Mouse (Mus musculus) neural tube, embryonic 15.5 days (tissue): Measurements from ENCODE around the gene Snx33. TPM values are rescaled to one million over a fixed set of nuclear protein-coding genes. Genes with fewer than 3 reads are reported as not detected.
"Not testable (repeated sequence)": the region's sequence is repeated elsewhere in the genome, so short reads cannot be mapped to it uniquely, and the experiment has no call there.

ENCODE experiments used
- ATAC-seq: fragments of 200-750 bp; cut with Nextera tagmentation; 2 replicates; pipeline ENCODE4 v1.8.0; 2017; ENCODE audit warnings: mild to moderate bottlenecking, moderate TSS enrichment, moderate library complexity; ENCODE audit not compliant: low FRiP score
- H3K27ac ChIP-seq: fragments of 300-500 bp; sonication (generic); replicated peaks from 2 replicates; pipeline ENCODE4 v1.5.1; 2015; ENCODE audit warnings: mild to moderate bottlenecking, inconsistent platforms
- H3K27me3 ChIP-seq: fragments of 300-500 bp; sonication (generic); replicated peaks from 2 replicates; pipeline ENCODE4 v1.6.1; 2015; ENCODE audit warnings: inconsistent platforms
- H3K36me3 ChIP-seq: fragments of 300-500 bp; sonication (generic); 2 replicates; pipeline ENCODE4 v1.6.1; 2015; ENCODE audit warnings: inconsistent platforms
- H3K4me1 ChIP-seq: fragments of 300-500 bp; sonication (generic); 2 replicates; pipeline ENCODE4 v1.6.1; 2015; ENCODE audit warnings: inconsistent platforms
- H3K4me2 ChIP-seq: fragments of 300-500 bp; sonication (generic); 2 replicates; pipeline ENCODE4 v1.6.1; 2015; ENCODE audit warnings: inconsistent platforms, mild to moderate bottlenecking, moderate library complexity
- H3K4me3 ChIP-seq: fragments of 300-500 bp; sonication (generic); replicated peaks from 2 replicates; pipeline ENCODE4 v1.5.1; 2015; ENCODE audit warnings: mild to moderate bottlenecking, inconsistent platforms
- H3K9ac ChIP-seq: fragments of 300-500 bp; sonication (generic); replicated peaks from 2 replicates; pipeline ENCODE4 v1.6.1; 2015; ENCODE audit warnings: mild to moderate bottlenecking, inconsistent platforms
- H3K9me3 ChIP-seq: fragments of 300-500 bp; sonication (generic); replicated peaks from 2 replicates; pipeline ENCODE4 v1.6.1; 2016; ENCODE audit warnings: inconsistent platforms
- WGBS: fragments of 180-500 bp; shearing (Covaris S2); methylation state at CpG from one replicate; pipeline ENCODE4 v1.1.7; 2015; ENCODE audit warnings: mixed read lengths; 5-methylcytosine and 5-hydroxymethylcytosine counted together
- polyA plus RNA-seq: library from polyadenylated mRNA; unstranded; fragments of >200 nt; fragmentation: Nextera tagmentation; extraction: Ambion mirVana; gene quantifications from 2 replicates; pipeline ENCODE4 v1.2.1, GENCODE M21; 2015

Gene Snx33
- polyA plus RNA-seq, 1 experiment from 2014 or later: 2.2 TPM

DNA sequence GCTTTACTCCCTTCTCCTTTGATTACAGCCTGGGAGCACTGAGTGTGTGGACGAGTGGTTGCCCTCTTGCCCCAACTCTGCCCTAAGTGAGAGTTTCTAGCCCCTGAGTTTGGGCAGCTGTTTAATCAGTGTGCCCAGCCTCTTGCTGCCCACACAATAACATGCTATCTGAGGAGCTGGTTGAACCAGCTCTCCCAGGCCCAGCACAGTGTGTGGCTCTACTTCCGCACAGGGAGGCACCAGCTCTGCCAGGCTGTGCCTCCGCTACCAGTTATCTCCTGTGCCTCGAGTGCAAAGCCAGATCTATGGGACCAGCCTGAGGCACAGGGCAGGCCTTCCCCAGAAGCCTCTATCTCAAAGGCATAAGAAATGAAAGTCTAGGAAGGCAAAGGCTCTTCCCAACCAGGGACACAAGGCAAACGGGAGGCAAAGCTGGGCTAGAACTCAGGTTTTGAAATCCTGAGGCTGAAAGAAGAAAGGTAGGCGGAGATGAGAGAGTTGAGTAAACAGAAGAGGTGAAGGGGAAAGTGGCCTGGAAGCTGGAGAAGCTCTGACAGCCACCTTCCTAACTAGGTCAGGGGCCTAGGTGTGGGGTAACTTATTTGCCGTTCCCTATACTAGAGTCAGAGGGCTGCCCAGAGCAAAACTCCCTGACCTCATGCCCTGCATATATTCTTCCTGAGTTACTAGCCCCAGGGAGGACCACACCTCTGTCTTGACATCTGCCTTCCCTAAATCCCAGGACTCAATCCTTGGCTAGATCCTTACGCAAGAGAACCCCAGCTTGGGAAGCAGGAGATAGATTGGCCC lies 4.1 kb downstream of the Snx33 start:
- Histone ChIP-seq H3K4me1 (peaks cover 49% of the 10 kb centered on the region), H3K9ac (no peak overlapping the region)
- 70% methylated on average over 8 of the region's 8 CpGs for WGBS

DNA sequence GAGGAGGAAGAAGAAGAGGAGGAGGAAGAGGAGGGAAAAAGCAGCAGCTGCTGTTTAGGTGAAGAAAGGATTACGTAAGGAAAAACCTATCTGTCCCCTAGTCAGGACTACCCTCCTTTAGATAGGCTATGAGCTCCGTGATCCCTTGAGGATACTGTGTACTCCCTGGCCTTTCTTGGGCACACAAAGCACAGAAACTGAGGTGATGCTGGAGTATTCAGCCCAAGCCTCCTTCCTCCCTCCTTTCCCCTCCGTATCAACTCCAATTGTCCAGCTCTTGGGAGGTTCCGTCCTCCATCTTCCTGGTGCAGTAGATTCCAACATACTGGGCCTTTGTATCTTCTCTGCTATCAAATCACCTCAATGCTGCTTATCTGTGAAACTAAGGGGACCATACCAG lies 5.4 kb downstream of the Snx33 start:
- H3K4me1 ChIP-seq: peaks cover 39% of the 10 kb centered on the region
- ATAC-seq: no peak

More for the DNA sequence above, 4.1 kb downstream of the Snx33 start:
- Histone ChIP-seq H3K27me3 (0 out of 2 replicates have a peak, but pooled peaks cover 2% of the 10 kb centered on the region), H3K27ac (no peak overlapping the region), H3K4me2 (peak overlapping the region; percentile 98), H3K36me3 (no peaks in the 10 kb centered on the region), H3K4me3 (peak overlapping the region; percentile 17; the same call in 1 of the 2 replicates), H3K9me3 (no peaks in the 10 kb centered on the region)
- ATAC-seq: no peak

DNA sequence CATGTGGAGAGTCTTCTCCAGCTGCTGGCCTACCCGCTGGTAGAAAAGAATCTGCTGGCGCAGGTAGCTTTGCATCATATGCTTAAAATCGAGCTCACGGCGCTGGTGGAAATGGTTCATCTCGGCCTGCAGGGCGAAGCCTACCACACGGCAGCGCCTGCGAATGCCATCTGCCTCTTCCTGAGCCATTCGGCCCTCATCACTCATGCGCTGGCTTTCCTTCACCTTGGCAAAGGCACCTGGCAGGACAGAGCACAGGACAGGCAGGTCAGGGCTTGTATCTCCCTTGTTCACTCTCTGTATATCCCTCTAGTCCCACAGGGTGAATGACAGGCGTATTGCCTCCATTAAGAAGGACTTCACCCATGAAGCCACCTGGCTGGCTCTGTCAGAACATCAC lies 9.7 kb downstream of the Snx33 start:
- no peak overlapping the region for H3K27ac ChIP-seq
- WGBS: 96% methylated on average over 13 of the region's 13 CpGs
- ATAC-seq: no peak

More for the DNA sequence above, 5.4 kb downstream of the Snx33 start:
- H3K4me2 ChIP-seq: no peak overlapping the region; the same call in 1 of the 2 replicates
- H3K4me3 ChIP-seq: no peak overlapping the region
- no peak overlapping the region for H3K9ac ChIP-seq
- H3K27me3 ChIP-seq: no peaks in the 10 kb centered on the region
- WGBS: 91% methylated on average over 4 of the region's 4 CpGs
- no peaks in the 10 kb centered on the region for H3K9me3 ChIP-seq
- H3K36me3 ChIP-seq: no peaks in the 10 kb centered on the region
- no peak overlapping the region for H3K27ac ChIP-seq

DNA sequence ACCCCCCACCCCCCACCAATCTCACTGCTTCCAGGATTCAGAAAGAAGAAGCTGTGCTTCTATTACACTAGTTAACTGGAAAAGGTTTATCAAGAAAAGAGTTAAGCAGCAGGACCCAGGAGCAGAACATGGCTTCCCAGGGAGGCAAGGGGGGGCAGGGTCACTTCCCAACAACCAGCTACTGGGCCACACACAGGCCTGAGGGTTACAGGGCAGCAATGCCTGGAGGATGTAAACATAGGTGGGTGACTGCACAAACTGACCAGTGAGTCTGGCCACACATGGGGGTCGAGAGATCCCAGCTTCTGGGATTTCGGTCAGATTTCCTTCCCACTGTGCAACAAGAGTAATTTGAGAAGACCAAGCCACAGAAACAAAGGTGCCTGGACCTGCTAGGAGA lies 11.0 kb downstream of the Snx33 start:
- WGBS: 95% methylated on average over 2 of the region's 2 CpGs
- Histone ChIP-seq H3K27me3 (no peaks in the 10 kb centered on the region), H3K27ac (no peak overlapping the region)

More for the DNA sequence above, 9.7 kb downstream of the Snx33 start:
- no peak overlapping the region for H3K4me2 ChIP-seq
- no peaks in the 10 kb centered on the region for H3K9me3 ChIP-seq
- no peaks in the 10 kb centered on the region for H3K27me3 ChIP-seq
- no peaks in the 10 kb centered on the region for H3K36me3 ChIP-seq
- H3K4me3 ChIP-seq: no peak overlapping the region
- peaks cover under 1% of the 10 kb centered on the region; the same call in 1 of the 2 replicates for H3K4me1 ChIP-seq
- no peak overlapping the region for H3K9ac ChIP-seq

DNA sequence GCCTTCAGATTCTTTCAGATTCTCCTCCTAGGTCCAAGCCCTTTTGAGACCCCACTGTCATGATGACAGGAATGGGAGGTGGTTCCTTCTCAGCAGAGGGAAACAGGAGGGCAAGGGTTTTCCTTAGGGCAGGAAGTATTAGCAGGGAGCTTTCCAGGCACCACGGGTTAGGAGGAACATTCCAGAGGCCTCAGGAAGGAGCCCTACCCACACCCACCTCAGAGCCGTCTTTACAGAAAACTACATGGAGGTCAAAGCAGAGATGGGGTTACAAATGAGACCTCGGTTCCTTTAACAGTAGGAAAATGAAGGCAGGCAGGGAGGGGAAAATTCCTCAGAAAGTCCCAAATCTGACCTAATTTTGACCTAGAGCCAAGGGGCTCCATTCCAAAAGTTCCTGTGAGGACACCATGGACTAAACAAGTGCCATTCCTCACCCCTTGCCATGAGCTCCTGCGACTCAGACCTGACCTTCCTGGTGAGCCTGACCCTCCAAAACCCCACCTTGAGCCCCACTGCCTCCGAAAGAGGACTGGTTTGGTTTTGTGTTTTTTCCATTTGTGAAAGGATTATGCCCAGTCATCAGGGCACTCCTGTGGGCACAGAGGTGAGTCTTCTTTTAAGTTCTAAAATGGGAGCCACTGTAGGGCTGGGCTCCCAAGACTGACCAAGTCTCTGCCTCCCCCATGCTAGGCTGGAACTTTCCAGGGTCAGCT lies 12.3 kb downstream of the Snx33 start:
- WGBS: 81% methylated on average over 5 of the region's 5 CpGs
- H3K27ac ChIP-seq: no peak overlapping the region
- H3K4me1 ChIP-seq: no peaks in the 10 kb centered on the region
- H3K9ac ChIP-seq: no peak overlapping the region
- no peaks in the 10 kb centered on the region for H3K27me3 ChIP-seq
- H3K9me3 ChIP-seq: no peaks in the 10 kb centered on the region
- H3K4me3 ChIP-seq: no peak overlapping the region
- H3K36me3 ChIP-seq: no peaks in the 10 kb centered on the region
- no peak overlapping the region for H3K4me2 ChIP-seq
- ATAC-seq: no peak

More for the DNA sequence above, 11.0 kb downstream of the Snx33 start:
- Histone ChIP-seq H3K9me3 (no peaks in the 10 kb centered on the region), H3K4me2 (no peak overlapping the region), H3K9ac (no peak overlapping the region), H3K36me3 (no peaks in the 10 kb centered on the region), H3K4me3 (no peak overlapping the region), H3K4me1 (no peaks in the 10 kb centered on the region)
- no peak for ATAC-seq

DNA sequence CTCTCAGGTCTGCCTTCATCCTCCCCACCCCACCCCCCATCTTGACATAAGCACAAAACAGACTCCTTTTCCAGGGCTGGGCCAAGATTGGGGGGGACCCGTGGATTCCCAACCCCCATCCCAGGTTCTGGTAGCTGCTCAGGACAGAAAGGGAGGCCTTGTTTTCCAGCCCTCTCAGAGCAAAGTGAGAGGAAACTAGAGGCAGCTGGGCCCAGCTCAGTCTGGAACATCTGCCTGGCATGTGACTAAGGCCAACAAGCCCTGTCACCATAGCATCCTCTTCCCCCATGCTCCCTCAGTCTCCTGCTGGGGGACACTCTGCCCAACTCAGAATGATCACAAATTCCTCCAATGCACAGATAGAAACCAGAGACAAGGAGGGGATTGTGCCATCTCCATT lies 13.1 kb downstream of the Snx33 start:
- no peaks in the 10 kb centered on the region for H3K27me3 ChIP-seq
- no peaks in the 10 kb centered on the region for H3K9me3 ChIP-seq
- no peak overlapping the region for H3K4me3 ChIP-seq
- no peak overlapping the region for H3K4me2 ChIP-seq
- H3K27ac ChIP-seq: no peak overlapping the region
- ATAC-seq: no peak
- no peaks in the 10 kb centered on the region for H3K4me1 ChIP-seq
- H3K36me3 ChIP-seq: no peaks in the 10 kb centered on the region
- 67% methylated on average over 1 of the region's 1 CpGs for WGBS
- no peak overlapping the region for H3K9ac ChIP-seq

DNA sequence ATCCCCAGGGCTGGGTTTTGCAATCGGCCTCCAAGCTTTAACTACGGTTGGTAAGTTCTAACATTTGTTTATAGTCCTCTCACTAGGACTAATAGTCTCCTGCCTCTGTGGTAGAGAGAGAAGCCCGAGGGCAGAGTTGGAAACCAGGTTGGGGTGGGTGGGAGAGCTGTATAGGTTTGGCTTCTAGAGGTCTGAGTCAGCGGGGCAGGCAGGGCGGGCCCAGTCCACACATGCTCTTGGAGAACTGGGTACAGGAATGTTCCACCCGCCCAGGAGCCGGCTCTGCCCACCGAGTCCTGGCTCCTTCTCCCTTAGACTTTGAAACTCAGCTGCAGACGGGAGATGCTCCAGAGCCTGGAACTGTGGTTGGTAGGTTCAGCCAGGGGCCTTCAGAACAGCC lies 14.2 kb downstream of the Snx33 start:
- 87% methylated on average over 9 of the region's 9 CpGs for WGBS

DNA sequence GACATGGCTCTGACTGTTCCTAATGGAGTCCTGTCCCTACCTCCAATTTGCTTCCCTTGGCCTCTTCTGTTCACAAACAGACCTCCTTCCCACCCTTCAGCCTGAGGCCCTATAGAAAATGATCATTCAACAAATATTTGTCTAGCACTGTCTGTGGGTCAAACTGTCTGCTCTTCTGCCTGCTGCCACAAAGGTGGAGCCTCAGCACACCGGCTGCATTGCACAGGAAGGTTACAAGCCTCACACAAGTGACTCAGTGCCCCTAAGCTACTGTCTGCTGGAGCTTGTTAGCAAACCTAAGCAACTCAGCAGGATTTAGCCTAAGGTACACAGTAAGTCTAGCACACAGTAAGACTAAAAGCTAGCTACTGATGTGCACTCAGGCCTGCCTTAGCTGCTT lies 17.2 kb downstream of the Snx33 start:
- no peaks in the 10 kb centered on the region for H3K36me3 ChIP-seq
- 68% methylated on average over 1 of the region's 1 CpGs for WGBS
- no peak overlapping the region for H3K4me2 ChIP-seq
- no peaks in the 10 kb centered on the region for H3K9me3 ChIP-seq
- no peaks in the 10 kb centered on the region for H3K4me1 ChIP-seq
- no peak for ATAC-seq
- no peak overlapping the region for H3K4me3 ChIP-seq
- no peaks in the 10 kb centered on the region for H3K27me3 ChIP-seq
- H3K9ac ChIP-seq: no peak overlapping the region
- no peak overlapping the region for H3K27ac ChIP-seq

More for the DNA sequence above, 14.2 kb downstream of the Snx33 start:
- Histone ChIP-seq H3K4me1 (no peaks in the 10 kb centered on the region), H3K27me3 (no peaks in the 10 kb centered on the region), H3K27ac (no peak overlapping the region), H3K9me3 (no peaks in the 10 kb centered on the region), H3K9ac (no peak overlapping the region), H3K4me2 (no peak overlapping the region), H3K4me3 (no peak overlapping the region), H3K36me3 (no peaks in the 10 kb centered on the region)
- ATAC-seq: no peak

DNA sequence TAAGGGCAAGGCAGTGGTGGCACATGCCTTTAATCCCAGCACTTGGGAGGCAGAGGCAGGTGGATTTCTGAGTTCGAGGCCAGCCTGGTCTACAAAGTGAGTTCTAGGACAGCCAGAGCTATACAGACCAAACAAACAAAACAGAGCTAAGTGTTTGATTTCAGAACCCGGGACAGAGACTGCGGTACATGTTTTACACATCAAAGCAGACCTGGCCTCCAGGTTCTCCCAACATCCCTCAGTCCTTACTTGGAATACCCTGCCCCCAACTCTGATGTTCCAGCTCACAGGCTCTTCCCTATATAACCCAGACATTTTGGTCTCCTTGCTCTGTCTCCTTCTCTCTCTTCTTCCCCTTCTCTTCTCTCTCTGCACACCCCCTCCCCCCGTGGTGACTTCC lies 18.2 kb downstream of the Snx33 start:
- H3K27ac ChIP-seq, H3K27me3 ChIP-seq, ATAC-seq, H3K4me1 ChIP-seq, H3K4me3 ChIP-seq, H3K36me3 ChIP-seq, H3K4me2 ChIP-seq, H3K9me3 ChIP-seq, H3K9ac ChIP-seq: not testable (repeated sequence)
- 38% methylated on average over 4 of the region's 4 CpGs for WGBS

DNA sequence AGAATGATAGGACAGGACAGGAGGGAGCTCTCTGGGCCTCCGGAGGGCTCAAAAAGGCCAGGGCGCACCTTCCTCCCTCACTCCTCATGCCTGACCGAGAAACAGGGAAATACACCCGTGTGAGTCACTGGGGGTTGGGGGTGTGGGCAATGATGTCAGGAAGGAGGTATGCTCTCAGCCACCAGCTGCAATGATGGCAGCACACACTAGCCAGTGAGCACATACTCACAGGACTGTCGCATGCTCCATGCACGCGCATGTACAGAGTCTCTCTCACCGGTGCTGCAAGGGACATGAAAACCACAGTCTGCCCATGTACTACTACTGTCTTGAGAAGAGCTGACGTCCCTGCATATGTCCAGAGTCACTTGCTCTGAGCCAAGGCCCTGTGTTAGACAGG lies 20.6 kb downstream of the Snx33 start:
- ATAC-seq: no peak
- H3K9ac ChIP-seq: no peak overlapping the region

DNA sequence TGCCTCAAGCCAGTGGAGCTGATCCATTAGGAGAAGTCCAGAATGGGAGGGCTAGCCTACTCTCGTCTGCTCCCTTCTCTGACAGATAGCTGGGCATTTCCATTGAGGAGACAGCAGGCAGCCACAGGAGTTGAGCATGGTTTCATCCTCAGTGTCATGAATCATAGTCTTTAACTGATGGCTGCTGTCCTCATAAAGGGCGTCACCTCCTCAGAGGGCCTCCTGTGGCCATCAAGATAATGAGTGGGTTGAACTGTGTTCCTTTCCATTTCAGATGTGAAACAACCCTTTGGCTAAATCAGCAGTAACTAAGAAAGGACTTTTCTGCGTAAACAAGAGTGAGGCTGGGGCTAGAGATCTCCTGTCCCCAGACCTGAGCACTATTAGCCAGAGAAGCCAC lies 24.5 kb downstream of the Snx33 start:
- Histone ChIP-seq H3K27ac (no peak overlapping the region), H3K27me3 (no peaks in the 10 kb centered on the region), H3K4me3 (no peak overlapping the region), H3K36me3 (no peaks in the 10 kb centered on the region), H3K9ac (no peak overlapping the region), H3K9me3 (no peaks in the 10 kb centered on the region), H3K4me1 (no peaks in the 10 kb centered on the region), H3K4me2 (no peak overlapping the region)
- no peak for ATAC-seq
- 77% methylated on average over 3 of the region's 3 CpGs for WGBS

More for the DNA sequence above, 20.6 kb downstream of the Snx33 start:
- no peaks in the 10 kb centered on the region for H3K9me3 ChIP-seq
- H3K4me1 ChIP-seq: no peaks in the 10 kb centered on the region
- H3K27ac ChIP-seq: no peak overlapping the region
- WGBS: 91% methylated on average over 9 of the region's 9 CpGs
- no peak overlapping the region for H3K4me3 ChIP-seq
- H3K36me3 ChIP-seq: no peaks in the 10 kb centered on the region
- H3K27me3 ChIP-seq: no peaks in the 10 kb centered on the region
- no peak overlapping the region for H3K4me2 ChIP-seq

DNA sequence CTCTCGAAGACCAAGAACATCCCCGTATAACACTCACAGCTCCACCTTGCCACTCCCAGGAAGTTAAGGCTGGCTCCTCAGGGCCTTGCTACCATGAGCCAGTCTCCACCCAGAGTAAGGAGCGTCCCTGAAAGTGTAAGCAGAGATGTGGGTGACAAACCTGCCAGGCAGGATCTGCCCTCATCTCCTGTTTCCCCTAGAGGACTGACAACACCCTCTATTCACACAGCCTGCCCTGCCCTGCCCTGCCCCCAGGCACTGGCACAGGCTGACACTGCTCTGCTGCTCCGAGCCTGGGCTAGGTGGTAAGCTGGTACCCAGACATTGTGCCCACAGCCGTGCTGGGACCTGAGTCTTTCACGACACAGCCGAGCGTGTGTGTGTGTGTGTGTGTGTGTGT lies 27.0 kb downstream of the Snx33 start:
- no peaks in the 10 kb centered on the region for H3K36me3 ChIP-seq
- H3K4me3 ChIP-seq: no peak overlapping the region
- 75% methylated on average over 8 of the region's 8 CpGs for WGBS
- H3K4me2 ChIP-seq: no peak overlapping the region
- no peaks in the 10 kb centered on the region for H3K27me3 ChIP-seq
- H3K27ac ChIP-seq: no peak overlapping the region
- H3K9me3 ChIP-seq: no peaks in the 10 kb centered on the region
- H3K4me1 ChIP-seq: no peaks in the 10 kb centered on the region
- ATAC-seq: no peak
- no peak overlapping the region for H3K9ac ChIP-seq
